Mouse (Mus musculus) spleen, adult 2 months (tissue): ENCODE measurements around the gene Nuak2.
A peak's percentile ranks its signal among the peaks of the same experiment; 100 is the strongest.

Experiments used
- CTCF ChIP-seq: fragments of 200-500 bp; IDR thresholded peaks from 2 replicates; pipeline ENCODE4 v1.5.1; 2011; ENCODE audit warnings: mild to moderate bottlenecking, inconsistent platforms; ENCODE audit not compliant: insufficient read depth, insufficient read length, insufficient replicate concordance; ENCODE audit errors: extremely low read depth
- POLR2A ChIP-seq: fragments of 200-500 bp; IDR thresholded peaks from 2 replicates; pipeline ENCODE4 v1.6.1; 2011; ENCODE audit warnings: low read depth, low read length, inconsistent platforms

- TF ChIP-seq CTCF (peak; percentile 27; the same call in 1 of the 2 replicates), POLR2A (no peak)
These were observed 3.2 kb upstream of the Nuak2 start for GRCm38 (mm10) chr1:132312703-132313102.
